Mouse (Mus musculus) frontal cortex, postnatal 14 days (tissue): Measurements from ENCODE around the gene Ssbp2.

ENCODE experiments used
- DNase-seq, 2 experiments: peaks; one replicate each; pipeline ENCODE4 v3.0.0; 2022; ENCODE audit warnings: low spot score in 2 of 2

The Ssbp2 gene

GRCm38 (mm10) chr13:91526058-91526457 lies 66.0 kb downstream of the Ssbp2 start:
- DNase-seq: no peak

GRCm38 (mm10) chr13:91529821-91530220 lies 69.7 kb downstream of the Ssbp2 start:
- DNase-seq: no peak

- DNase-seq: no peak
These were observed 76.6 kb downstream of the Ssbp2 start for GRCm38 (mm10) chr13:91536711-91537110.

GRCm38 (mm10) chr13:91540145-91541068 lies 80.3 kb downstream of the Ssbp2 start:
- no peak for DNase-seq

GRCm38 (mm10) chr13:91541069-91541429 lies 81.0 kb downstream of the Ssbp2 start:
- DNase-seq: no peak

- no peak for DNase-seq
These were observed 83.5 kb downstream of the Ssbp2 start for GRCm38 (mm10) chr13:91543555-91543954.

- no peak for DNase-seq
These were observed 104.0 kb downstream of the Ssbp2 start for GRCm38 (mm10) chr13:91564047-91564446.

- DNase-seq: no peak
These were observed 104.7 kb downstream of the Ssbp2 start for GRCm38 (mm10) chr13:91564755-91565154.

GRCm38 (mm10) chr13:91581504-91581903 lies 121.4 kb downstream of the Ssbp2 start:
- DNase-seq: no peak

- no peak for DNase-seq
These were observed 122.1 kb downstream of the Ssbp2 start for GRCm38 (mm10) chr13:91582212-91582611.

- no peak for DNase-seq
These were observed 126.3 kb downstream of the Ssbp2 start for GRCm38 (mm10) chr13:91586368-91586767.

- no peak for DNase-seq
These were observed 128.4 kb downstream of the Ssbp2 start for GRCm38 (mm10) chr13:91588475-91588874.

GRCm38 (mm10) chr13:91591863-91592262 lies 131.8 kb downstream of the Ssbp2 start:
- DNase-seq: no peak

GRCm38 (mm10) chr13:91595284-91595683 lies 135.2 kb downstream of the Ssbp2 start:
- no peak for DNase-seq

- no peak for DNase-seq
These were observed 139.5 kb downstream of the Ssbp2 start for GRCm38 (mm10) chr13:91599594-91599993.

- DNase-seq: no peak
These were observed 145.2 kb downstream of the Ssbp2 start for GRCm38 (mm10) chr13:91605043-91605840.

- DNase-seq: no peak
These were observed 150.5 kb downstream of the Ssbp2 start for GRCm38 (mm10) chr13:91610601-91611000.

GRCm38 (mm10) chr13:91611909-91612308 lies 151.8 kb downstream of the Ssbp2 start:
- DNase-seq: no peak

- no peak for DNase-seq
These were observed 152.5 kb downstream of the Ssbp2 start for GRCm38 (mm10) chr13:91612578-91612977.

GRCm38 (mm10) chr13:91616050-91616449 lies 156.0 kb downstream of the Ssbp2 start:
- no peak for DNase-seq

- DNase-seq: no peak
These were observed 156.8 kb downstream of the Ssbp2 start for GRCm38 (mm10) chr13:91616876-91617275.

- no peak for DNase-seq
These were observed 159.3 kb downstream of the Ssbp2 start for GRCm38 (mm10) chr13:91619431-91619830.

GRCm38 (mm10) chr13:91620541-91620940 lies 160.5 kb downstream of the Ssbp2 start:
- no peak for DNase-seq
